Mouse (Mus musculus) adrenal gland, postnatal 14 days (tissue): ENCODE data around the gene Psmb6. TPM values are rescaled to one million over a fixed set of nuclear protein-coding genes. Genes with fewer than 3 reads are reported as not detected.
"Not testable (repeated sequence)": the region's sequence is repeated elsewhere in the genome, so short reads cannot be mapped to it uniquely, and the experiment has no call there.

Experiments used
- DNase-seq: peaks from one replicate; pipeline ENCODE4 v3.0.0; 2021; ENCODE audit warnings: mixed read lengths
- total RNA-seq: library from RNA; stranded (reverse); gene quantifications from 2 replicates; pipeline ENCODE4 v1.2.3, GENCODE M21; 2021

Psmb6 gene
- total RNA-seq, 1 experiment from 2014 or later: 233 TPM

GRCm38 (mm10) chr11:70570614-70571013 is 45.4 kb downstream of the Psmb6 start:
- DNase-seq: not testable (repeated sequence)

GRCm38 (mm10) chr11:70571641-70572040 is 46.5 kb downstream of the Psmb6 start:
- no peak for DNase-seq

- DNase-seq: no peak
Observed at GRCm38 (mm10) chr11:70572348-70572902, 47.3 kb downstream of the Psmb6 start.

GRCm38 (mm10) chr11:70573872-70574271 is 48.7 kb downstream of the Psmb6 start:
- no peak for DNase-seq

- no peak for DNase-seq
Observed at GRCm38 (mm10) chr11:70577201-70577600, 52.0 kb downstream of the Psmb6 start.

Other genes starting within 250 kb of the Psmb6 start
- not detected in 2 replicates for gene Alox12e, start 202.7 kb upstream of the Psmb6 start, total RNA-seq
- 4.4 and 4.7 TPM in 2 replicates for gene Alox15, start 173.3 kb upstream of the Psmb6 start, total RNA-seq
- gene Pelp1, start 115.3 kb upstream of the Psmb6 start, total RNA-seq: 23.2 and 28.9 TPM in 2 replicates
- gene Arrb2, start 92.7 kb upstream of the Psmb6 start, total RNA-seq: 17.5 and 32.6 TPM in 2 replicates
- gene Med11, start 73.4 kb upstream of the Psmb6 start, total RNA-seq: 18.1 and 23.3 TPM in 2 replicates
- gene Zmynd15, start 65.9 kb upstream of the Psmb6 start, total RNA-seq: 1.3 and 1.5 TPM in 2 replicates
- 4.0 and 6.0 TPM in 2 replicates for gene Cxcl16, start 65.4 kb upstream of the Psmb6 start, total RNA-seq
- not detected in 2 replicates for gene Tm4sf5, start 20.1 kb upstream of the Psmb6 start, total RNA-seq
- not detected in 2 replicates for gene Vmo1, start 10.8 kb upstream of the Psmb6 start, total RNA-seq
- gene Gltpd2, start 6.2 kb upstream of the Psmb6 start, total RNA-seq: 0.45 and 7.9 TPM in 2 replicates
- not detected in 2 replicates for gene Gm40193, start 7.6 kb downstream of the Psmb6 start, total RNA-seq
- 8.5 and 10.9 TPM in 2 replicates for gene Pld2, start 14.7 kb downstream of the Psmb6 start, total RNA-seq
- 52.5 and 58.5 TPM in 2 replicates for gene Mink1, start 37.5 kb downstream of the Psmb6 start, total RNA-seq
- gene 4930544D05Rik, start 90.5 kb downstream of the Psmb6 start, total RNA-seq: not detected in 2 replicates
- gene Chrne, start 93.8 kb downstream of the Psmb6 start, total RNA-seq: not detected in 2 replicates
- gene Gp1ba, start 113.8 kb downstream of the Psmb6 start, total RNA-seq: 0.49 and 0.56 TPM in 2 replicates
- 69.6 and 88.5 TPM in 2 replicates for gene Rnf167, start 121.9 kb downstream of the Psmb6 start, total RNA-seq
- gene Slc25a11, start 122.1 kb downstream of the Psmb6 start, total RNA-seq: 175 and 184 TPM in 2 replicates
- gene Pfn1, start 129.3 kb downstream of the Psmb6 start, total RNA-seq: 807 and 918 TPM in 2 replicates
- gene Eno3, start 131.8 kb downstream of the Psmb6 start, total RNA-seq: 14.9 and 21.4 TPM in 2 replicates
- gene Spag7, start 144.0 kb downstream of the Psmb6 start, total RNA-seq: 72.5 and 77.1 TPM in 2 replicates
- gene Camta2, start 162.7 kb downstream of the Psmb6 start, total RNA-seq: 38.8 and 41.8 TPM in 2 replicates
- gene Inca1, start 174.8 kb downstream of the Psmb6 start, total RNA-seq: 15.2 and 15.8 TPM in 2 replicates
- 154 and 159 TPM in 2 replicates for gene Kif1c, start 175.2 kb downstream of the Psmb6 start, total RNA-seq
- gene Zfp3, start 238.8 kb downstream of the Psmb6 start, total RNA-seq: 8.7 and 10.3 TPM in 2 replicates